Mouse (Mus musculus) thymus, adult 2 months (tissue): ENCODE measurements around the gene Nfe2l1. TPM values are rescaled to one million over a fixed set of nuclear protein-coding genes. Genes with fewer than 3 reads are reported as not detected.

ENCODE experiments used
- DNase-seq: peaks from one replicate; pipeline ENCODE4 v3.0.0; 2021
- H3K27ac ChIP-seq: fragments of 200-500 bp; 2 replicates; pipeline ENCODE4 v1.5.1; 2012; ENCODE audit warnings: low read length, control low read depth; ENCODE audit not compliant: control insufficient read depth, insufficient read depth
- H3K27me3 ChIP-seq: fragments of 200-500 bp; 2 replicates; pipeline ENCODE4 v1.6.1; 2012; ENCODE audit warnings: mild to moderate bottlenecking, low read length, moderate library complexity, mixed read lengths; ENCODE audit not compliant: control insufficient read depth, insufficient read depth
- H3K36me3 ChIP-seq: fragments of 200-500 bp; 2 replicates; pipeline ENCODE4 v1.6.1; 2012; ENCODE audit warnings: mild to moderate bottlenecking, low read length, moderate library complexity; ENCODE audit not compliant: control insufficient read depth, insufficient read depth
- H3K4me1 ChIP-seq: fragments of 200-500 bp; replicated peaks from 2 replicates; pipeline ENCODE4 v1.6.1; 2012; ENCODE audit warnings: low read length; ENCODE audit not compliant: control insufficient read depth, insufficient read depth
- H3K4me3 ChIP-seq: fragments of 200-500 bp; 2 replicates; pipeline ENCODE4 v1.5.1; 2012; ENCODE audit warnings: mild to moderate bottlenecking, low read length, control low read depth, moderate library complexity; ENCODE audit not compliant: control insufficient read depth, insufficient read depth
- CTCF ChIP-seq: fragments of 200-500 bp; IDR thresholded peaks from 2 replicates; pipeline ENCODE4 v1.5.1; 2012; ENCODE audit warnings: mild to moderate bottlenecking, control low read depth, low read length, moderate library complexity, borderline replicate concordance; ENCODE audit not compliant: control insufficient read depth, poor library complexity, insufficient read depth; ENCODE audit errors: extremely low read depth
- POLR2A ChIP-seq: fragments of 200-500 bp; IDR thresholded peaks from 2 replicates; pipeline ENCODE4 v1.6.1; 2012; ENCODE audit warnings: mild to moderate bottlenecking, low read length, control low read depth, moderate library complexity; ENCODE audit not compliant: control insufficient read depth, poor library complexity, insufficient read depth; ENCODE audit errors: extremely low read depth
- WGBS: fragments of 180-500 bp; shearing (Covaris S2); methylation state at CpG from one replicate; pipeline ENCODE4 v1.1.7; 2018; 5-methylcytosine and 5-hydroxymethylcytosine counted together
- polyA plus RNA-seq: library from polyadenylated mRNA; depleted of rRNA; stranded (reverse); fragments of >200 nt; gene quantifications from 2 replicates; pipeline ENCODE4 v1.2.3, GENCODE M21; 2012

The Nfe2l1 gene
- polyA plus RNA-seq, 1 experiment, result 170 TPM

DNA sequence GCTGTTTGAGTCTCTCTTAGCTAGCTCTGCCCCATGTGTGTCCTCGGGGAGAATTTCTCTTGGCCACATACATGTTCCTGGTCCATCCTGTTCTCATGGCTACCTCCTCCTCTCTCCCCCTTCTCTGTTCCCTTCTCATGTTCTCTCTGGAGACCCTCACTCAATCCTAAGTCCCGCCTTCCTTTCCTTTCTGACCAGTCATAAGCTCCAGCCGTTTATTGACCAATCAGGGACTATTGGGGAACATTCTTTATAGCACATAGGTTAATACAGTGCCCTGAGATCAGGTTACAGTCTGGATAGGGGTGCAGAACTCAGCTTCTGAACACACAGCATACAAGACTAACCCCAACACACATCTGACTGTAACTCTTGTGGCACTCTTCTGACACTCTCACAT, 17.5 kb upstream of the Nfe2l1 start:
- H3K27me3 ChIP-seq, result peaks cover 21% of the 10 kb centered on the region; the same call in 1 of the 2 replicates
- H3K4me3 ChIP-seq, result no peak overlapping the region
- no peaks in the 10 kb centered on the region for H3K36me3 ChIP-seq
- TF ChIP-seq POLR2A (no peak), CTCF (no peak)
- H3K27ac ChIP-seq, result no peak overlapping the region
- no peak for DNase-seq
- H3K4me1 ChIP-seq, result peaks cover 5% of the 10 kb centered on the region; the same call in 1 of the 2 replicates
- 72% methylated on average over 3 of the region's 3 CpGs for whole genome bisulfite sequencing

DNA sequence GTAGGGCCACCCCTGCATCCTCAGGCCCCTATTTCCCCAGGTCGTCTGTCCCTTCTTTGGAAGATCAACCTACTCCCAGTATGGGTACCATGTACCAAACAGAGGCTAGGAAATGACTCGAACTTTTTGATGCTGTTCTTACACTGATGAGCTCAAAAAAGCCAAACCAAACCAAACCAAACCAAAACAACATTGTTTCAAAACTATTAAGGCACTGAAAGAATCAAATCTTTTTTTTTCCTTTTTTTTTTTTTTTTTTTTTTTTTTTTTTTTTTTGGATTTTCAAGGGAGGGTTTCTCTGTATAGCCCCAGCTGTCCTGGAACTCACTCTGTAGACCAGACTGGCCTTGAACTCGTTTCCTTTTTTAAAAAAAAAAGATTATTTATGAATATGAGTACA, 13.9 kb upstream of the Nfe2l1 start:
- whole genome bisulfite sequencing, result 68% methylated on average over 3 of the region's 3 CpGs
- H3K4me3 ChIP-seq, result no peak overlapping the region
- no peaks in the 10 kb centered on the region for H3K4me1 ChIP-seq
- peaks cover 2% of the 10 kb centered on the region; the same call in 1 of the 2 replicates for H3K27me3 ChIP-seq
- H3K27ac ChIP-seq, result no peak overlapping the region
- TF ChIP-seq CTCF, result no peak
- TF ChIP-seq POLR2A, result no peak
- DNase-seq, result no peak
- H3K36me3 ChIP-seq, result no peaks in the 10 kb centered on the region

GRCm38 (mm10) chr11:96840290-96840689, 10.5 kb upstream of the Nfe2l1 start:
- 84% methylated on average over 8 of the region's 8 CpGs for WGBS
- H3K27me3 ChIP-seq, result no peaks in the 10 kb centered on the region
- TF ChIP-seq POLR2A, result no peak
- no peaks in the 10 kb centered on the region for H3K36me3 ChIP-seq
- no peaks in the 10 kb centered on the region for H3K4me1 ChIP-seq
- no peak overlapping the region for H3K4me3 ChIP-seq
- H3K27ac ChIP-seq, result no peak overlapping the region
- no peak for DNase-seq

GRCm38 (mm10) chr11:96839877-96840276, 10.1 kb upstream of the Nfe2l1 start:
- Histone ChIP-seq H3K36me3 (no peaks in the 10 kb centered on the region), H3K4me1 (no peaks in the 10 kb centered on the region), H3K4me3 (no peak overlapping the region), H3K27ac (no peak overlapping the region), H3K27me3 (no peaks in the 10 kb centered on the region)
- 90% methylated on average over 3 of the region's 3 CpGs for WGBS
- no peak for TF ChIP-seq POLR2A
- TF ChIP-seq CTCF, result no peak
- DNase-seq, result no peak

DNA sequence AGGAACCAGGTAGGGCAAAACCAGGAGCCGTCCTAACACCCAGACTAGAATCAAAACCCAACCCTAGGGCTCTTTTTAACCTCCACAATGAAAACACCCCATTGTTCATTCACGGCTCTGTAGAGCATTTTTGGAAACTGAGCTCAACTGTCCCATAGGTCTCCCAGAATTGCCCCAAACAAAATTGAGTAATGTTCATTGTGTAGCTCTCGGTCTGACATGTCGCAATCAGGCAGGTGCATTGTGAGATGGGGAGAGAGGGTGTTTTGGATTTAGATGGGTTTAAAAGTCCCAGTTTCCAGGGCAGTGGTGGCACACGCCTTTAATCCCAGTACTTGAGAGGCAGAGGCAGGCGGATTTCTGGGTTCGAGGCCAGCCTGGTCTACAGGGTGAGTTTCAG, 9.7 kb upstream of the Nfe2l1 start:
- TF ChIP-seq CTCF (no peak), POLR2A (no peak)
- 93% methylated on average over 7 of the region's 7 CpGs for WGBS
- Histone ChIP-seq H3K27me3 (no peaks in the 10 kb centered on the region), H3K36me3 (no peaks in the 10 kb centered on the region), H3K4me1 (no peaks in the 10 kb centered on the region), H3K27ac (no peak overlapping the region), H3K4me3 (no peak overlapping the region)
- no peak for DNase-seq

GRCm38 (mm10) chr11:96838341-96838740, 8.6 kb upstream of the Nfe2l1 start:
- TF ChIP-seq CTCF, result no peak
- TF ChIP-seq POLR2A, result no peak
- no peak overlapping the region for H3K27ac ChIP-seq
- DNase-seq, result no peak
- no peak overlapping the region for H3K4me3 ChIP-seq
- 82% methylated on average over 4 of the region's 4 CpGs for WGBS
- no peaks in the 10 kb centered on the region for H3K27me3 ChIP-seq
- H3K4me1 ChIP-seq, result no peaks in the 10 kb centered on the region
- H3K36me3 ChIP-seq, result no peaks in the 10 kb centered on the region

DNA sequence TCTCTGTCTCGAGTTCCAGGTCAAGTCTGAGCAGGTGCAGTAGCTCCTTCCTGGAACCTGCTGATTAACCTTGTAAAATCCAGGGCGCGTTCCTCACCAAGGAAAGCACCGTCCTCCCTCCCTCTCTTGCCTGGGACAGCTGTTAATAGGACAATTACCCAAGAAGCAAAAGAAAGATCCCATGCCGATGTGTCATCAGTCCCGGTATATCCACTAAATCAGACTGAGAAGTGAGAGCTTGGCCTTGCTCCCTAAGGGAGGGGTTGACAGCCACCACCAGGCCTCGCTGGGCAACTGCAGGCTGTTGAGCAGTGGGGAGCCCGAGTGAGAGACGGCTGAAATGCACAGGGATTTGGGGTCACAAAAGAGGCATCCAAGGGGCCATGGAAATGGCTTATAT, 7.5 kb upstream of the Nfe2l1 start:
- Histone ChIP-seq H3K36me3 (no peaks in the 10 kb centered on the region), H3K27ac (no peak overlapping the region), H3K27me3 (no peaks in the 10 kb centered on the region), H3K4me1 (no peaks in the 10 kb centered on the region), H3K4me3 (no peak overlapping the region)
- 61% methylated on average over 9 of the region's 9 CpGs for WGBS
- no peak for TF ChIP-seq POLR2A
- TF ChIP-seq CTCF, result no peak
- DNase-seq, result no peak
